ENCODE assay signal across 8 mouse cellular contexts in genomic region chr5:110109991-110110441, GRCm38 (mm10). TPM values are rescaled to one million over a fixed set of nuclear protein-coding genes. Genes with fewer than 3 reads are reported as not detected.
DNase-seq lines count a peak whose midpoint lies in the region; ATAC-seq lines count a peak whose summit lies in the region.

Gene Zfp605, plus strand, starts transcription at chr5:110110092.

- peak; percentile 43 for ATAC-seq in megakaryocyte, adult 5-6 weeks (ENCODE audit: poor library complexity, severe bottlenecking)

- peak; percentile 79 for DNase-seq in adipocyte (ENCODE audit: low spot score)
- peak; percentile 90 for DNase-seq in embryo, embryonic 10 days (ENCODE audit: low spot score)
- DNase-seq in gastrocnemius, postnatal 10 days, result peak; percentile 91
- DNase-seq in induced T-regulatory cell, adult 2 months (ENCODE audit: low read depth), result peak; percentile 91
- peak; percentile 93 to 94 for DNase-seq in left cerebral cortex, adult 8-10 months (ENCODE audit: low spot score in 2 of 2)
- DNase-seq in right cerebral cortex, adult 2 months (ENCODE audit: low spot score in 2 of 2), result peak; percentile 94 to 96
- peak; percentile 73 for DNase-seq in urinary bladder, postnatal 10 days (ENCODE audit: low spot score)

RNA-seq across cellular contexts. Expression of gene Zfp605, which starts in this region (rescaled TPM):
- total RNA-seq in gastrocnemius, postnatal 10 days (2021), result 1 to 10 TPM; 3.1 to 3.2 TPM
- total RNA-seq in left cerebral cortex, adult 8-10 months (2022), result 10 to 100 TPM; 15.0 to 19.2 (median 16.1) TPM
- total RNA-seq in megakaryocyte, adult 5-6 weeks (2015), result 2.5 and 4.2 TPM in 2 replicates
- 5.9 and 8.1 TPM in 2 replicates for total RNA-seq in megakaryocyte, adult 5-6 weeks (2017)

Comparison
In these comparisons a context has a peak if more than half of its experiments do, and no peak if none do; other contexts are left out.
1. Peak in every context shown above with its lines: DNase-seq and ATAC-seq.